Mouse (Mus musculus) layer of hippocampus, postnatal 10 days (tissue): Measurements from ENCODE around the gene Cd247. TPM values are rescaled to one million over a fixed set of nuclear protein-coding genes. Genes with fewer than 3 reads are reported as not detected.

Source experiments
- DNase-seq, 2 experiments: peaks; one replicate each; pipeline ENCODE4 v3.0.0; 2021; ENCODE audit warnings: low spot score in 2 of 2
- total RNA-seq, 2 experiments: library from RNA; stranded (reverse); gene quantifications; 2 replicates each; pipeline ENCODE4 v1.2.3; 2021

Cd247 gene
- total RNA-seq, 2 experiments from 2014 or later: 0.20 to 0.25 TPM

DNA sequence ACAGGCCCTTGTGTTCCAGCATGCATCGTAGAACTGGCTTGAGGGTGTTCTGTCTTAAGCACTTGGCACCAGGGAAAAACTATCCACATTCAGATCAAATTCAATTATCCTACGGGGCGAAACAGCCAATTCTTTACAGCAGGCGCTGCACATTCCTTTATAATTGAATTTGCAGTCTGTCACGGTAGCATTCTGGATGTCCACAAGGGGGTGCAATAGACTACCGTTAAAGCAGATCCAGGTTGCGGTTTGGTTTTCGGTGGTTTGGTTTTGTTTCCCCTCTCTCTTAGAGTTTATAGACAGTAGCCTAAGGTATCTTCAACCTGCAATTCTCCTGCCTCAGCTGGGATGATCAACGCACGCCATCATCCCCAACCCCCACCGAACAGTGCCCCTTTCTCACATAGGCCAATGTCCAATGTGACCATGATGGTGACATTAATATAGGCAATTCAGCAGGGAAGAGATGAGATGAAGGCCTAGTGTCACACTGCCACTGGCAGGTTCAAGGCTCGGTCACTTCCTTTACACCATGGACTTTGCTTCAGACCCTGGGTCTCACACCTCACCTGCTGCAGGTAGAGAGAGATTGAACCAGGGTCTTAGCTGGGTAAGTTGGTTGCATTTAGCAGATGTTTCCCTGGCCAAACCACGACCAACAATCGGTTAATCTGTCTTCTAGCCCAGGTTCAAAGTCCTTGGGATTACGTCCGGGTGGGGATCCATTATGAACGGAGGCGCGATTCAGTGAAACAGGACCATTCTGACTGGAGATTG lies 12.8 kb upstream of the Cd247 start:
- peak; percentile 52 to 54 for DNase-seq

DNA sequence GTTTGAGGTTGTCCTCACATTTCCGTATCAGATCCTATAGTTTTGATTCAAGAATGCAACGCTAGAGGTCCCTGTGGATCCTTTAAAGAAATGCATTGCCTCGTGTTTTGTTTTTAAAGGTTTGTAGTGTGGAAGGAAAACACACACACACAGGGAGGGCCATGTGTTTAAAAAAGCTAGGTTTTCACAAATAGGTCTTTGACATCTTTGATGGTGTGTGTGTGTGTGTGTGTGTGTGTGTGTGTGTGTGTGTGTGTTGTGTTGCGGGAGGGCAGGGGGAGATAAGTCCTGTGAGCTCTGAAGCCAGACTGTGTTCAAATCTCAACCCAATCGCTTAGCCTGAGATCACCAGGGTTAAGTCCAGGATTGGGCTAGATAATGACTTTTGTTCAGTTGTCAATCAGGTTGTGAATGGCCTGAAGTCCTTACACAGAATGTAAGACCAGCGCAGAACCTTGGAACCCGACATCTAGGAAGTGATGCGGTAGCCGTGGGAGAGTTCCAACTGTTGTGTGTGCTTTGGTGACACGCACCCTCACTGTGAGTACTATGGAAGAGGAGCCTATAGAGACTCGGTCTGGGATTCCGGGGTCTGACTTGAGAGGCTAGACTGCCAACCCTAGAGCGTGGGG lies 8.4 kb upstream of the Cd247 start:
- DNase-seq: no peak

DNA sequence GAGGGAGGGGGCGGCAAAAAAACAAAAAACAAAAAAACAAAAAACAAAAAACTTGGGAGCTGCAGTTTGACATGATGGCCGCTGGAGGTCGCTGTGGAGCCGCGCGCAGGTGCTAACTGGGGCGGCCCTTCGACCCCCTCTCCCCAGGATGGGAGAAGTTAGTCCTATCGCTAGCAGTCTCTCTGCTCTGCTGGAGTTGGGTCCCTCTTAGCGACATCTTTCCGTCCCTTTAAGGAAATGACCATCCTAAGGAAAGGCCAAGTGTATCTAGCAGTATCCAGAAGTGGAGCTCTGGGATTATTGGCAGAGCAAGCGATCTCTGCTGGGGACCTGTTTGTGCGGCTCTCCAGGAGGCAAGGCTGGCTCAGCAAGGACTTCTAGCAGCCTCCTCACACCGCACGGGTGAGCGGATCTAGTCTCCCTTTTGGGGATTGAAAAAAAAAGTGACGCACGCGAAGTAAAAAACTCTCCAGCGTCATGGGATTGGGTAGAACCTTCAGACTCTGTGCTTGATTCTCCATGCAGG lies 7.8 kb upstream of the Cd247 start:
- DNase-seq: peak; percentile 32 to 44

DNA sequence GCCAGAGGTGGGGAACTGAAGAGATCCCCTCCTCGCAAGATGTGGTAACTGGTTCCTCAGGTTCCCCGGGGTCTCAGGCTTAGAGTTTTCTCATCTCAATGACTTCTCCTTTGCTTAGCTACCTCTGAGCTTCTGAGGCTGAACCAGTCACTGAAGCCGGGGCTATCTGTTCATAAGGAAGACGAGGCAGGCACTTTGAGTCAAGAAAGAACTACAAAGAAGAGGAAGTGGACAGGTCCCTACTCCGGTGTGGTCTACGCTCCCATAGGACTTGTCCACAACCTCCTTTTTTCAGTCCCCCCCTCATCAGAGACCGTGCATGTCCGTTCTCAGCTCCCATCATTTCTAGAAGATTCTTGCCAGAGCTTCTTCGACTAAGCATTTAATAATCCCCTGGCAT lies 7.1 kb upstream of the Cd247 start:
- DNase-seq: no peak

DNA sequence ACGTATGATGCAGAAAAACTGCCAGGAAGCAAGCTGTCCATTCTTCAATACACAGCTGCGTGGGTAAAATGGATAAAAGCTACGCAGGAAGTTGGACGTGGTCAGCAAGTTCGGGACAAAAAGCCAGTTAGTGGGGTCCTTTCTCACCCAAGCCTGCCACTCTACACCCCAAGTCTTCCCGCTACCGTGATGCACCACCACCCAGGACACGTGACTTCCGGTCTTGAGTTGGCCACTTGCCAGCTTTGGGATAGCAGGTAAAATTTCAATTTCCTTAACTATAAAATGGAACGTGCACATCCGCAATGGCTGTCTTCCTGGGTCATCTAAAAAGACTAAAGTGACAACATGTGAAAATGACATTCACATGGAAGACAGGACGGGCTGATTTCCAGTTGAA lies 6.6 kb upstream of the Cd247 start:
- no peak for DNase-seq

DNA sequence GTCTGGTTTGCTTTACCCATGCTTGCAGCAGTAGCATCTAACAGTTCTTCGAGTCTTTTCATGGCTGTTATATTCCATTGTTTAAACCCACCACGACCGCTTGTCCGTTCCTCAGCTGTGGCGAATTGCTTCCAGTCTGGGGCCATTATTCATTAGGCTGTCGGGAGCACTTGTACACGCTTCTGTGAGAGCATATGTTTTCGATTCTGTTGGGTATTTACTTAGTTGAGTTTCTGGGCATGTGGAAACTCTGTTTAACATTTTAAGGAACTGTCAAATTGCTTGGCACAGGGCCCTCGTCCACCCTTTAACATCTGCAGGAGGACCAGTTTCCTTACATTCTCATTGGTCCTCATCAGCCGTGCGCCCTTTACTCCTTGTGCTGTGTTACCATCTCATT lies 2.2 kb upstream of the Cd247 start:
- DNase-seq: no peak

DNA sequence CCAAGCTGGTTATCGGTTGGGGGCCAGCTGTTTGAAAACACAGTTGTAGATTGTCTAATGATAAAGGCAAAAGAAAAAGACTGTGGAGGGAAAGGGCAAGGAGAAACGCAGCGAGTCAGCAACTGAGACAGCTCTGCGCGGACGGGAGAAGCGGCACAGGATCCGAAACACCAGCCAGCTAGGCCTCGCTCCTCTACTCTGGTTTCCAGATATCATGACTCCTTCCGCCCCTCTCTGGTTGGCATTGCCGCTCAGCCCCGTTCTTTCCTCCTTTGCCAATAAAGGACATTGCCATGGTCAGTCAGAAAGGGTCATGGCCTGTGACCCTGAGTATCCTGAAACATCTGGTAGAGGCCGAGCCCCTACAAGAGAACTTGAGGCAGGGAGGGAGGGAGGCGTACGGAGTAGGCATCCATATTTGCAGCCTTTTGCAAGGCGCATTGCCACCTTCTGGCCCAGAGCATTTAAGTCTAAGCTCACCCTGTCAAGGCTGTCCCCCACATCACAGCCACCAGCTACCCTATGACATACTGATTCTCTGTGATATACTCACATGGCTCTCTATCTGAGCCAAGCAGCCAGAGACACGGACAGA lies 682 bp downstream of the Cd247 start:
- no peak for DNase-seq

DNA sequence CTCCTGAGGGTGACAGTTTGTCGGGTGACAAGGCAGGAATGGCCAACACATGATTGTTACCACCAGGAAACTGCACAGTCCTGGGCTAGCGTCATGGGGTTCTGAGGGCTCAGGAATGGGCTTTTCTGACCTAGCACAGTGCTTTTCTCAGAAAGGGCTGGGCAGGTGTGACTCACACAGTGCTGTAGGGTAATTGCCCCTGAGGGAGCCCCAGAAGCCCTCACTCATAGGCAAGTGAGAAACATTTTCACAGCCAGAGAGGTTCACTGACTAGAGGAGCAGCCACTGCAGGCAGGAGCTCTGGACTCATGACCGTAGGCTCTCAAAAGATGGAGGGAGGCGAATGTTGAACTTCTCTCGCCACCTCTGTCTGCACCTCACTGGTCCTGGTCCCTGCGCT lies 1.5 kb downstream of the Cd247 start:
- no peak for DNase-seq

DNA sequence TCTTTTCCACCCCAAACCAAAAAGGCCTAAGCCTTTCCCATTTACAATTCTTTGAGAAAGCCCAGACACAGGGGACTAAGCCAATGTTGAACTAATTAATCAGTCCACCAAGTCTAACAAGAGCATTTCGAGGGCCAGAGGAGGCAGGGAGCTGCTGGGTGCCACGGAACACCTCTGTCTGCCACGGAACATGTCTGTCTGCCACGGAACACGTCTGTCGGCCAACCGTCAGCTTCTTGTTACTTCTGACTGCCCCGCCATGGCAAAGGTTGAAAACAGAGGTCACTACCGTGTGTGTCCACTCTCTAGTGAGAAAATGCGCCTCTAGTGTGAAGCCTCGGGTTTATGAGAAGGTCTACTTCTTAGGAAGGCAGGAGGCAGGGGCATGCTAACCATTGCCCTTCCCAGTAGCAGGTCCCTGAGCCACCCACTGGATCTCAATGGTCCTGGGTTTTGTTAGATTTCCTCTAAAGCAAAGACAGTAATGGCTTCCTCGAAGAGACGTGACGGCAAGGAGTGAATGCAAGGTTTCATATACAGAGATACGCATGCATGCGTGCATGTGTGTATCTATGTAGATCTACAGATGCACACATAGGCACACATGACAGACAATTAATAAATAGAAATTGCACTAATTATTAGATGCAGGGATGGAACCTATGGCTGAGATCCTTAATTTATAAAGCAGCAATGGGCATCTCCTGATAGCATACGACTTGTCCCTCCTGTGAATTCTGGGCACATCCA lies 2.2 kb downstream of the Cd247 start:
- DNase-seq: no peak

DNA sequence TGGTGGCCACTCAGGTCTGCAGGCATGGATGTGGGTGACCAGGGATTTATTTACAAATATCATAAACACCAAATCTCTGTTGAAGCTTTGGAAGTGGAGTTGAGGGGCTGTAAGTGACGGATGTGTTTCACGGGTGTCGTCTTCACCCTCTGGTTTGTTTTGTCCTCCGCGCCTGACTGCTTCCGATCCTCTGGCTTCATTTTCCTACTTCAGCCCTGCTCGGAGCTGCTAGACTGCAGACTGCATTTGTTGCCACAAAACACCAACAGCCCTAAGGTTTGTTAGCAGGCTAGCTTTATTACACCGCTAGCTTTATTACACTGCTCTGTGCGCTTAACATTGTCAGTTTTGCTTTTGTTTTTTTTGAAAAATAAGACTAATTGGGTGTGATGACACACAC lies 2.9 kb downstream of the Cd247 start:
- no peak for DNase-seq

DNA sequence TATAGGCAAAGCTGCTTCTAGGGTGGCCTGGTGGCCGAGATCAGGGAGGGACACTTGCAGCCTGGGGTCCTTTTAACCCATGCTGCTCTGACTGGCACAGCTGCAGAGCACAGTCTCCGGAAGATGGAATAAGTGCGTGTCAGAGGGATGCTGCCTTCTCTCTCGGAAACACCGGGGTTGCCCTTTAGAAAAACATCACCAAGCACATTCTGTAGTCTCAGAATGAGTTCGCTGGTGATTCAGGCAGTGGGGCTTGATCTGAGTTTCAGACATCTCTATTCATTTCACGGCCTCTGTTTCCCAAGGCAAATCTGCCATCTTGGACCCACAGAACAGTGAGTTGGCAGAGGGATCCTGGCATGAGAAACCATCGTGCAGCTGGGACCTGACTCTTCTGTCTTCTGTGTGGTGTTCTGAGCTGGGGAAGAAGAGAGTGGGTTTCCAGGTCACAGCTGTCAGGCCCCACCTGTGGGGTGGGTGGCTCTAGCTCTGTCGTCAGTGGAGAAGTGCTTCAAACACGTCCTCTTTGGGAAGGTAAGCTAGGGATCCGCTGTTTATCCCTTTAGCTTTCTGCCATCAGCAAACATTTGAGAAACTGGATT lies 13.3 kb downstream of the Cd247 start:
- DNase-seq: no peak

DNA sequence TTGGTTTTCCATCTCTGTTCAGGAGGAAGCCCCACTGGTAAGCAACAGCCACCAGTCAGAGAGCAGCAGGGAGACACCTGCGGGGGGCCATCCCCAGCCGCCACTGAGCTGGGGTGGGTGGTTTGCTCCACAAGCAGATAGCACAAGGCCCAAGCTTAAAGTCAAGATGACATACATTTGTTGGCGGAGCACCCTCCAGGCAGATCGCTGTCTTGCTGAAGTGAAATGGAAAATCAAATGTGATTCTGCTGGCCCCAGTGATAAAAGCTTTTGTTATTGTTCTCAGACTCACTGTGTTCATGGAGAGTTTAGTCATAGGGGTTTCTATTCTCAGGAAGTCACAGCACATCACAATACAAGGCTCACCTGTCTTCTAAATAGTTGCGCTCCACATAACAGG lies 14.6 kb downstream of the Cd247 start:
- no peak for DNase-seq

DNA sequence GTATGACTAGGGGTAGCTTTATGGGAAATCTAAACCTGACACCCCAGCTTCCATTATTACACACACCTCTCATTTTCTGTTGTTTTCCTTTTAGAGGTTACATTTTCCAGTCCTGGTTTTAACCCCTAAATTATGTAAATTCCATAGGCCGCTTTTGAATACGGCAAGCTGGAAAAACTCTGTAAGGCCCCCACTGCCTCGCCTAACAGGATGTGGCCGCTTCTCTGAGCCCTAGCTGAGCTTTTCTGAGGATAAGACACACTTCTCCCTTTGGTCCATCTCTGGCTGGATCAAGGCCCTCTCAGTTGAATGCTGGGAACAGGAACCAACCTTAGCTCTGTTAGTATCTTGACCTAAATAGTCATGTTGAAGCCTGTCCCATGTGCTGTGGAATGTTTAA lies 15.7 kb downstream of the Cd247 start:
- DNase-seq: no peak

DNA sequence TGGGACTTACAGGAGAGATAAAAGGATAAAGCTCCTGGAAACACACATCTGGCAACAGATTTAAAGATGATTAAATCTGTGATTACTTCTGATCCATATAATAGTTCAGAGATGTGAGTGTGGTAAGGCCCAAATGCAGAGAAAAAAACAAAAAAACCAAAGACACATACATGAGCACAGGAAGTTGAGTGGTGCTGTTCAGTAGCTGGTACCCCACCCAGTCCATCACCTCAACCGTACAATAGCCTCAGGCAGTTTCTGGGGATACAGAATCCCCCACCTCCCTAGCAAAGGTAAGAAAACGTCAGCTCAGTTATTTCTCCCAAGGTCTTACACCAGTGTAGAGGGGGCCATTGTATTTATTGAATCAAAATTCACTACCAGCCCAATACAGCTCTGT lies 22.2 kb downstream of the Cd247 start:
- no peak for DNase-seq

DNA sequence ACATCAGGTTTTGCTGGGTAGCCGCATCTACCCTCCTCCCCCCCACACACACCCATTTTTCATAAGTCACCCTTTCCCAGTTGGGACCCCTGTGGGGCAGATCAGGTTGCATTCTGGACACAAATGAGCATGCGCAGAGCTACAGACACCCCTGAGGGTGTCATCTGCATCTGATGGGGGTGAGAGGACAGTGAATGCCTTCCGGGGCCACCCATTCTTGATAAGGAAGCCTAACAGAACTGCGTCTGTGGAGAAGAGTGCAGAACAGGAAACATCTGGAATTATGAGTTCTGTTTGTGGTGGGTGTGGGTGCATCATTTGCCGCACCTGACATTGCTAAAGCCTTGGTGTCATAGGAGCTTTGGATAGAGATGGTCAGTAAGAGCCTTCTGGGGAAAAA lies 22.7 kb downstream of the Cd247 start:
- DNase-seq: no peak

DNA sequence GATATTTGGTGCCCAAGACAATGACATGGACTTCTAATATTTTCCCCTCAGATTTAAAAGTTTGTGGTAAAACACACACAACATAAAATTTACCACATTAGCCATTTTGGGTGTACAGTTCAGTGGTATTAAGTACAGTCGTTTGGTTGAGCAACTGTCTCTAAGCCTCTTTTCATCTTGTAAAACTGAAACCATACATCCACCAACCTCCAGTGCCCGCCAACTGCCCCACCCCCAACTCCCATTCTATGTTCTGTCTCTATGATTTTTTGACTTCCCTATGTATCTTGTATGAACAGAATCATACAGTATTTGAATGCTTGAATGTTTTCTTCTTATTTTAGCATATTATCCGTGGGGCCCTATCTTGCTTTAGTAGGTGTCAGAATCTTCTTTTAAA lies 24.3 kb downstream of the Cd247 start:
- DNase-seq: no peak

DNA sequence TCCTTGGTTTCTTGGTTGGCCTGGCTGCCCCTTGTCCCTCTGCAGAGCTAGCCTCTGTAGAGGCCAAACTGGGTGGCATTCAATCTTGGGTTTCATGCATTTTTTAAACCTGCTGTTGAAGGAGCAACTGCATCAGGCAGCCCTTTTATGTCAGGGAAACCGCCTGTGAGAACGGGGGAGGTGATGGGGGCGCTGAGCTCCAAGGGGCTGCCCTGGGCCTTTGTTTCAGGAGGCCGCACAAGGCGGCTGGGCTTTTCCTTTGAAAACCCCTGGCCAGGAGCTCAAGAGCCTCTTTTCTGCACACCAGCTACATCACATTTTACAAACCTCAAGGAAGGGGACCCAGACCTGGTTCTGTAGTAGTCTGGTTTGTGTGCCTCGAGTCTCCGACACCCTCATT lies 25.6 kb downstream of the Cd247 start:
- no peak for DNase-seq

DNA sequence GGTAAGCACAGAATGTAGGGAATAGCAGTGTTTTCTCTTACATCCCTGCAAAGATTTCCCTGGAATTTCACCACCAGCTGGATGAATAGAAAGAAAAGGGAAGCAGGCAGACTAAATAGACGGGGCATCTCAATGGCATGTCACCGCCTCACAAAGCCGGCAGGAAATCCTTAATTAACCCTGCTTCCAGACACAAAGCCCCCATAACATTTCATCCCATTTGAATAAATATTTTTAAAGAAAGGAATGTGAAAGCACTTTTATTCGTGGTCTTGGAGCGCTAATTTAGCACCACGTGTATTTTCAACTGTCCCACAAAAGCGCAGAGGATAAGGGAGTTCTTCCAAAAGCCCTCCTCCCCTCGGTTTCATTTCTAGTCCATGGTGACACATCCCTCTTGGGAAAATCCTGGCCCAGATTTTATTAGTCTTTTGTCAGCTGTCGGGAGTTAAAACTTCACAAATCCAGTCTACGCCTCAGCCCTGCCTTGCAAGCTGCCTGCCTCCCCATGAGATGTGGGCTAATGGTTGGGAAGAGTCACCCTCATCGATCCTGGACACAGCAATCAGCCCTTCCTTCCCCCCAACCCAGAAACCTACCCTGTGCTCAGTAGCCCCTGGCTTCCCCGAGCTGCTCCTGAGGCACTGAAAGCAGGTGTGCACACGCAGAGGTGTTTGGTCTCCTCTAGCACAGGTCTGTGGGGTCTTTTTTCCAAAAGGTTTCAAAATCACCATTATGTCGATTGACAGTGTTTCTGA lies 26.2 kb downstream of the Cd247 start:
- DNase-seq: no peak

DNA sequence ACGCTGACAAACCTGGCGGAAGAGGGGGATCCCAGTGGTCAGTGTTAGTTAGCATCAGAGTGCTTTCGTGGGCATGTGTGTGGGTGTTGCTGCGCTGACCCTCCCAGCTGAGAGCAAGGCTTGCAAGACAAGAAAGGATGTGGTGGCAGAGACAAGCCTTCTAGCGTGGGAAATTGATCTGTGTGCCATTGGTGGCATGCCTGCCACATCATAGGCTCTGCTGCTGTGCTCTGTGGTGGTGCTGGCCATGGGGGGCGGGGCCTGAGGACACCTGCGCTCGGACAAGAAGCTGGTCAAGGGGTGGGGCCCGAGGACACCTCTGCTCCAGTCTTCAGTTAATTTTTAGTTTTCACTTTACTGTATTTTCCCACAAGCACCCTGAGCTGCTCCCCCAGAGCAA lies 27.9 kb downstream of the Cd247 start:
- DNase-seq: no peak

DNA sequence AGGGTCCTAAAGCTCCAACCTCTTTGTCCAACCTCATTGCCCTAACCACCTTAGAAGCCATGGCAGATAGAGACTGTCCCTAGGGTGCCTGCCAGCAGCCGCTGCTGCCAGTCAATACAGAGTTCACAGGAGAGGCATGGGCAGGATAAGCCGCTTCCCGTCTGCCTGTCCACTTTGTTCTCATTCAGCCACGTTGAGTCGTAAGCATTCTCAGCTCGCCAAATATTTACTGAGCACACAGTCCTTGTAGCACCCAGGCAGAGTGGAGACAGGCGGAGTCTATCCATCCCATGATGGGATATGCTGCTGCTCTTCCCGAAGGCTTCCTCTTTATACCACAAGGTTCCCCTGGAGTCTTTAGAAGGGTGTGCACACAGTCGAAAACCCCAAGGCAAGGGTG lies 28.8 kb downstream of the Cd247 start:
- no peak for DNase-seq
